Mouse (Mus musculus) mouse trophoblast stem cell (cell line): Measurements from ENCODE around the gene Sec61a1.

Source experiments
- in situ Hi-C, 2 experiments: fragments of 300-500 bp; cut with MseI, MboI; formaldehyde crosslinking; loops; 2 replicates in 1 of 2; 3 replicates in 1 of 2; pipeline ENCODE4 v1.15.1; 2025

The Sec61a1 gene

GRCm38 (mm10) chr6:88517701-88518403, 853 bp downstream of the Sec61a1 start:
- in situ Hi-C loops, result no loop called here

- in situ Hi-C loops, result no loop called here
These were observed 2.0 kb downstream of the Sec61a1 start for GRCm38 (mm10) chr6:88516667-88517066.

GRCm38 (mm10) chr6:88515971-88516370, 2.7 kb downstream of the Sec61a1 start:
- in situ Hi-C loops, result no loop called here

DNA sequence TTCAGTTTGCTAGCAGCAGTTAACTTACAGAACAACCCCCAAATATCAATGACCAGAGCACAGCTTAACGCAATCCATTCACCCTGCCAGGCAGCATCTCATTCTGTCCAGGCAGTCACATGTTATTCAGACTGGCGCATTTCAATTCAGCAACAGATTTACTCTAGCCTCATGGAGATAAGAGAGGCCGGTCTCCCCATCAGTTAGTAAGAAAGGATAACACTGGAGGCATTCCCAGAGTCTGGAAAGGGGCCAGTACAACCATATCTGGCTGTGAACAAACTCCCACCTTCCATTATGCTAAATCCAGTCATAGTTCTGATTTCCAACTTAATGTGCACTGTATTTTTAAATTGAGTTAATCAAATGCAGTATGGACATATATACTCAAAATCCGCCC, 4.2 kb downstream of the Sec61a1 start:
- in situ Hi-C loops, result no loop called here

- in situ Hi-C loops, result no loop called here
These were observed 4.7 kb downstream of the Sec61a1 start for GRCm38 (mm10) chr6:88513984-88514383.

DNA sequence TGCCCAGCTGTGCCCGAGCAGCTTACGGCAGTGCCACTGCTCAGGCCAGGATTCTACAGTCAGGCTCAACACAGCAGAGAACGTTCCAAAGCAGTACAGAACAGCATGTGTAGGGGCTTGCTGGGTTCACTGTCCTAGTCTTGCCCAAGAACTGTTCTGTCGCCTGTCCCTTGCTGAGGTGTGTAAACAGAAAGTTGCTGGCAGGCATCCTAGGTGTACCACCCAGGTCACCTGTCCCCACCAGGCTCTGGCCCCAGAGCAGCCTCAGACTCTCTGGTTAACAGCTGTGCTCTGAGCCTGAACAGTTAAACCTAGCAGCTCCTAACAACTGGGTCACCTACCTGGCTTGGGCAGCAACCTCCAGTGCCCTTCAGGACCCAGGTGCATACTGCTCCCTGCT, 15.7 kb downstream of the Sec61a1 start:
- in situ Hi-C loops, result no loop called here

GRCm38 (mm10) chr6:88502030-88502970, 16.4 kb downstream of the Sec61a1 start:
- in situ Hi-C loops, result no loop called here

DNA sequence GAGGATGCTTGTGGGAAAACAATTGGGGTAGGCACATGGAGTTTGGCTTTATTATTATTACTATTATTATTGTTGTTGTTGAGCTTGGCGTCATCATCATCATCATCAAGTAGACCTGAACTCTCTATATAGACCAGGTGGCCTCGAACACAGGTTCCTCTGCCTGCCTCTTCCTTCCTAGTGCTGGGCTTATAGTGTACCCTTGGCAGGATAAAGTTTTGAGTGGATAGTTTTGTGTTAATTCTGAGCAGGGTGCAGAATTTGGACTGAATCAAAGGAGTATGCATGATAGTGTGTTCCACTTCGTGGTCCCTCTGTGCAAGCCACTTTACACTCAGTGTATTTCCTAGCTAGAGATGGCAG, 18.3 kb downstream of the Sec61a1 start:
- in situ Hi-C loops, result no loop called here

DNA sequence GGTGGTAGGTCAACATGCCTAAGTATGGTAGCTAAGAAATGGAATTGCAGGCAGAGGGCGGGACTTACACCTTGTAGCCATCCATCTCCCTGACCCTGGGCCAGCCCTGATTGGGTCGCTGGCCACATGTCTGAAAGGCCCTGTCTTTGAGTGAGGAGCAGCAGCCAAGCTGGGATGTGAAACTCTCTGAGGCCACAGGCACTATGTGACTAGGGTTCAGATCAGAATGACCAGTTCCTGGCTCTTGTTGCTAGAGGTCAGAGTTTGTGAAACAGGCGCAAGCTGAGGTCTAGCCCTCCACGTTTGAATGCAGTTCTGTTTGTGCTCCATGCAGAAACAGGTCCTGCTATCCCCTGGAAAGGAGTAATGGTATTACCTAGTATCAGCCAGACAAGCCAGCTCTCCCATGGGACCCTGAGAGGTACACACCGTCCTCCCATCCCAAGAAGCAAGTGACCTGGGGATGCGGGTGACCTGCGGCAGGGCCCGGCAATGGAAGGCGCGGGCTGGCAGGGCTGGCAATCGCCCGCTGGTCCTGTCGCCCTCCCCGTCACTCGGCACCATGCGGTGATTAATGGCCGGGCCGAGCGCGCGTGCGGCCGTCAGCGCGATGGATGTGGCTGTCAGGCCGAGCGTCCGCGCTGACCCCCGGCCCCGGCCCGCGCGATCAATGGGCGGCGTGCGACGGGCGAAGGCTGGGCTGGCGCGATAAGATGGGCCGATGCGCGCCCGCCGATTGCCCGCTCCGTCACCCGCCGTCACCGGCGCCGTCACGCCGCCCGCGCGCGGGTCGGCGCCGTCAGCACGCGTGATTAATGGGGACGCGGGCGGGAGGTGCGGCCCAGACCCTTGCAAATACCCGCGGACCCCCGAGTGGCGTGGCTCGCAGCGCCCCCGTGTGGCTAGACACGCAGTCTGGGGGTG, 19.0 kb downstream of the Sec61a1 start:
- in situ Hi-C loops, result loop anchor here (10.0 kb wide), 1 partner anchor 315 kb away; no protein-coding TSS in a partner anchor

DNA sequence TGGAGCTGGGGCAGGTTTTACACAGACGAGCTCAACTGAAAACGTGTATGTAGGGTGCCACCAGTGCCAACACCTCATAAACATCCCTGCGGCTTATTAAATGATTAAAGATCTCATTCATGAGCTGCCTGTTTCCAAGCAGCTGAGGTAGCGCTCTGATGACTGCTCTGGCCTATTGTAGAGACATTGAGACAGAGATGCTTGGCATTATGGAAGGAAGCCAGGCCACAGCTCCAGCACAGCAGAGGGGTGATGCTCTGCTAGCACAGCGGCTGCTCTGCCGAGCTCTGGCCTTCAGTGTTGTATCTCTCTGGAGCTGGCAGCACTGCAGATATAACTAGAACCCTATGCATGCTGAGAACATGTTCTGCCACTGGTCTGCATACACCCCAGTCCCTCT, 25.0 kb downstream of the Sec61a1 start:
- in situ Hi-C loops, result loop anchor here (10.0 kb wide), 1 partner anchor 309 kb away; no protein-coding TSS in a partner anchor

- in situ Hi-C loops, result loop anchor here (10.0 kb wide), 1 partner anchor 306 kb away; no protein-coding TSS in a partner anchor
These were observed 27.9 kb downstream of the Sec61a1 start for GRCm38 (mm10) chr6:88490629-88491354.

- in situ Hi-C loops, result loop anchor here (10.0 kb wide), 1 partner anchor 305 kb away; no protein-coding TSS in a partner anchor
These were observed 28.9 kb downstream of the Sec61a1 start for GRCm38 (mm10) chr6:88489834-88490233.

DNA sequence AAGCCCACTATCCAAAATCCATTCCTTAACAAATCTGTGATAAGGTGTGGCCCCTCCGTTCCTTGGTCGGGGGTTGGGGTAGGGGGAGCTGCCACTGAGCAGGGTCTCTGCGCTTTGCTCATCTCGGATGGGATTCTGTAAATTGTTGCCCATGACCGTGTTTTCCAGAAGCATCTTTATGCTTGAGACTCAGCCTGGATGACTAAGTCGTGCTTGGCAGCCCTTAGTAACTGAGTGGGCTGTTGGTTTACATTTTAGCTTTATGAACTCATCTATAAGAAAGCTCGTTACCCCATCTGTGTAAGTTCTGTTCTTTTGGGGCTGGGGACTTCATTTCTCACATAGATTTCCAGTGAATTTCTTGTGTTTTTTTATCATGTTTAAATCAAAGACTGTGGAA, 29.7 kb downstream of the Sec61a1 start:
- in situ Hi-C loops, result no loop called here

- in situ Hi-C loops, result no loop called here
These were observed 31.8 kb downstream of the Sec61a1 start for GRCm38 (mm10) chr6:88486893-88487292.

GRCm38 (mm10) chr6:88485378-88485777, 33.3 kb downstream of the Sec61a1 start:
- in situ Hi-C loops, result no loop called here

- in situ Hi-C loops, result no loop called here
These were observed 34.8 kb downstream of the Sec61a1 start for GRCm38 (mm10) chr6:88483913-88484312.

DNA sequence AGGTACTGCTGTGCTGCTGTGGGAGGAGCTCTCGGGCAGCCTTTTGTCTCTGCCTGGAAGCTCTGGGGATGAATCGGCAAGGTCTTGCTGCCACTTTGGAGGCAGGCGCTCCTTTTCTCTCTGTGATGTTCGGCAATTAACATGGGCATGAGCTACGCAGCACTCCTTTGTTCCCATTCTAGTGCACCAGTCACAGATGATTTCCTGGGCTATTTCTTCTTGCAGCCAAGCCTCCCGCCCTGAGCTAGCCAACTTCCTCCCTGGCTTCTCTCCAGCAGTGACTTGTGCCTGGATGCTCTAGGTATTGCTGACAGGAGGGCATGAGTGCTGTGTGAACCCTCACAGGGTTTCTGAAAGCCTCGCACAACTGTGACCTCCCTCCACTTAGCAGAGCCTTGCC, 35.6 kb downstream of the Sec61a1 start:
- in situ Hi-C loops, result no loop called here

DNA sequence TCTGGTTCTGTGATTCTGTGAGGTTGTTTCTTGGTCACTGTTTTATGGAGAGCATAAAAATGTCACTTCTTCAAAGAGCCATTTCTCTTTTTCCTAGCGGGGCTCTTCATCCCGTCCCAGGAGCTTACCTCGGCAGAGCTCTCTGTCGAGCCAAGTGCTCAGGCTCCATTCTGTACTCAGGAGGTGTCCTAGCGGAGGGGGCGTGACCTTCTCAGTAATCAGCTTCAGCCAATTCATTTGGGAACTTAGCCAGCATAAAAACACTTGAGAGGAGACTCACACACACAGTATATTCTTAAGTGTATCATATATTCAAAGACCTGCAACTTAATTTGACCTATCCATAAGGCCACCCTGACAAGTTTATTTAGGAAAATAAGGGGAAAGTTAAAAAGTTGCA, 38.3 kb downstream of the Sec61a1 start:
- in situ Hi-C loops, result no loop called here

- in situ Hi-C loops, result no loop called here
These were observed 48.8 kb downstream of the Sec61a1 start for GRCm38 (mm10) chr6:88469878-88470277.

GRCm38 (mm10) chr6:88465181-88465920, 53.4 kb downstream of the Sec61a1 start, which contains the start of gene Ruvbl1:
Gene Ruvbl1, plus strand, starts transcription at chr6:88465409.
- in situ Hi-C loops, result no loop called here
